Mouse (Mus musculus): Measurements from ENCODE around the gene Pcolce.

Pcolce gene

GRCm38 (mm10) chr5:137595921-137596320, 17.7 kb downstream of the Pcolce start:
- no peak for DNase-seq (ENCODE audit: low spot score)

GRCm38 (mm10) chr5:137590507-137590906, 23.1 kb downstream of the Pcolce start:
- no peak for DNase-seq (ENCODE audit: low spot score)

DNA sequence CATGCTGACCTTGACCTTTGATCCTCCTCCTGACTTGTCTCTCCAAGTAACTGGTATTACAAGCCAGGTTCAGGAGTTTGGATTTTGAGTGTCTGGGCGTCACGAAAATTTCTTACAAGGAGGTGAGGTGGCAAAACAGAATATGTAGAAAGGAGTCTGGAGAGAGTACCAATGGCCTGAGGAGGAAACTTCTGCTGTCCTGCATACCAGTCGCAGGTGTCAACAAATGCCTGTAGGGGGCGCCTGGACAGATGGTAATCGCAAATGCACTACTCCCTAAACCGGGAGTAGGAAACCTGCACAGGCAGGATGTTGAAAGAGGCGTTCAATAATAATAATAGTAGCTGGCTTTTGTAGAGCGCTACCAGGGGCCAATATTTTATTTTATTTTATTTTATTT, 28.6 kb downstream of the Pcolce start:
- no peak for DNase-seq (ENCODE audit: low spot score)

DNA sequence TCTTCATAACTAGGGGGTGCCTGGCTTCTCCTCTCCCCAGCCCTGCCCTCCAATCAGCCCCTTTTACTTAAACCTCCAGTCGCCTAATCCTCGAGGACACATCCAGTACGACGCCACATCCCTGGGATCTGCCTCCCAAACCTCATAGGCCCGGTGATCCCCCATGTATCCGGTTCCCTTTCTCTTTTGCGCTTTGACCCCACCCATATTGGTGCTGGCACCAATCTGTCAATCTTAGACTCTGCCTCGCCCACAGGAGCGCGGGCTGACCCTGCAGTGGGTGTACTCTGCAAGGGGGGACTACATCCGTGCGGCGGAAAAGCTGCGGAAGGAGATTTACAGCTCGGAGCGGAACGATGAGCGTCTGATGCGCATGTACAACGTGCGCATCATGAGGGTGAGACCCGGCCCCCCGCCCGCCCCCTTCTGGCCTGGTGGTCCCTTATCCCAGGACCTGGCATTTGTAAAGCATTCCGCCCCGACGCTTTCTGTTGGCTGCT, 29.9 kb downstream of the Pcolce start:
- no peak for DNase-seq (ENCODE audit: low spot score)

DNA sequence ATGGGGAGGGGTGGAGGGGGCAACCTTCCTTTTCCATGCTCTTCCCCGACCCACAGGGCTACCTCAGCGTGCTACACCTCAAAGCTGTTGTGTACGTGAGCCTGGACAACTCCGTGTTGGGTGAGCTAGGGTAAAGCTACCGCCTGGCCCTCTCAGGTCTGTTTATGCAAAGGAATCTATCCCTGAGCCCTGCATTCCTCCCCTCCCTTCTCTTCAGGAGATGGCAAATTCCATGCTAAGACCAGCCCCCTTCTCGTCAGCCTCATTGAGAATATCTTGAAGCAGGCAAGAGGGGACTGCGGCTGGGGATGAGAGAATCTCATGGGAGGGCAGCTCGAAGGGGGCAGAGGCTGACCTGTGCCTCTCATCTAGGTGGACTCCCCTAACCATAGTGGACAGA, 30.9 kb downstream of the Pcolce start:
- no peak for DNase-seq (ENCODE audit: low spot score)

DNA sequence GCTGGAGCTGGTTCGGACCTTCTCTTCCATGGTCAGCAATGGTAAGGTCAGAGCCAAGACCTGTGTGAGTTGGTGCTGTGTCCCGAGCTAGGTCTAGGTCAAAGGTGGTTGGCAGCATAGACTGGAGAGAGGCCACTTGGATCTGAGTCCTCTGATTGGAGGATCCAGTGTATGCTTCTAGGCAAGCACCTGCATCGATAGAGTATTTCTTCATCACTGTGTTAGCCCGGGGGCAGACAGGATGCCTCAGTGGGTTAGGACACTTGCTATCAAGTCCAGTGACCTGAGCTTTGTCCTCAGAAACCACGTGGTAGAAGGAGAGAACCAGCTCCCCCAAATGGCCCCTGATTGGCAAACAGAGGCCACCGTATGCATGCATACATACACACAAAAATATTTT, 33.3 kb downstream of the Pcolce start:
- DNase-seq (ENCODE audit: low spot score), result no peak

DNA sequence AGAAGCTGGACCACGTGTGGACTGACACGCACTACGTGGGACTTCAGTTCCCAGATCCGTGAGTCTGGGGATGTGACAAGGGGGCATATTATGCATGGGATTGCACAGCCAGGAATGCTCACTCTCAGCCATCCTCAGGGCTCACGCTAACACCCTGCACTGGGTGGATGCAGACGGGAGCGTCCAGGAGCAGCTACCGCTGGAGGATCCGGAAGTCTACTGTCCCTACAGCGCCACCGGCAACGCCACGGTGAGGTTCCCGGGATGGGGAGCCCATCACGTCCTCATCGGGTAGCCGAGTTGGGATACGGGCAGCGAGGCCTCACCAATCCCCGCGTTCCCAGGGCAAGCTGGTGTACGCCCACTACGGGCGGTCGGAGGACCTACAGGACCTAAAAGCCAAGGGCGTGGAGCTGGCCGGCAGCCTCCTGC, 39.1 kb downstream of the Pcolce start:
- DNase-seq (ENCODE audit: low spot score), result no peak

DNA sequence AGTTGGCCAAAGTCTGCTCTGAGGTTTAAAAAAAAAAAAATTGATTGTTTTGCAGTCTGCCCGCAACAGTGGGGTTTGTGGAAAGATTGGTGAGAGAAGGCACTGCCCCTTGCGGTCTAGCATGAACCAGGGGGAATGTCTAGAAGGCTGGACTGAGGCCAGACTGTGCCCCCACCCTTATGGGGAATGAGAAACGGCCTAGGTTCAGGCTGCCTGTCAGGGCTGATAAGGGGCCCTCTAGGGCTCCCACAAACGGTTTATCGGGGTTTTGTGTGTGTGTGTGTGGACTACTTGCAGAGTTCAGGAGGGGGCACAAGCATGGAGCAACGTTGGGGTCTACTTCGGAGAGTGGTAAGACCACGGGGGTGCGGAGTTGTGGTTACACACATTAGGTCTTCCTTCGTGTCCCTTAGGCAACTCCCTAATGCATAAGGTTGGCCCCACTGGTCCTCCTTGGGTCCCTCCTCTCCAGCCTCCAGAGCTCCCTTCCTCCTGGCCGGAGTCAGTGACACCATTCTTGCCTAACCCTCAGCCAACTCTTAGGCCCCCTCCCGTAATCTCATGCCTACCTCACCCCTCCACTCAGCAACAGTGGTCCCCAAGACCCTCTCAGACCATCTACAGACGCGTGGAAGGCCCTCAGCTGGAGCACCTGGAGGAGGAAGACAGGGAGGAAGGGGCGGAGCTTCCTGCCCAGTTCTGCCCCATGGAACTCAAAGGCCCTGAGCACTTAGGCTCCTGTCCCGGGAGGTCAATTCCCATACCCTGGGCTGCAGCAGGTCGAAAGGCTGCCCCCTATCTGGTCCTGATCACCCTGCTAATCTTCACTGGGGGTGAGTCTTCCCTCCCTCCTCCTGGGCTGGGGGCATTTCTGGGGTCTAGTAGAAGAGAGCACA, 42.6 kb downstream of the Pcolce start:
- no peak for DNase-seq (ENCODE audit: low spot score)

DNA sequence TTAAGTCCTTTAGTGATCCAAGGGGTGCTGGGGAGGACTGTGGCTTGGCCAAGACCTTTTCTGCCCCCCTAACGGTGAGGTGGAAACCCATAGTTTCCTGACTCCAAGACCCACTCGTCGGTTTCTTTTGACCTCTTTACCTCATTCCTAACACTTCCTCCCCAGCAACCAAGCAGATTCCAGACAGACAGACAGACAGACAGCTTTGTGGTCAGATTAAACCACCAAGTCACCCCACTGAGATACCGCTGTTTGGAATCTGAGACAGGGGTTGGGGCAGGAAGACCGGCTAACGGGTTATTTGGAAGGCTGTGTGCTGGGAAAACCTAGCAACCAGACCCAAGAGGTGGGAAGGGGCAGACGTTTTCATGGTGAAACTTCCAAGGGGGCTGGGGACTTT, 43.4 kb downstream of the Pcolce start:
- DNase-seq (ENCODE audit: low spot score), result no peak

GRCm38 (mm10) chr5:137569665-137570064, 43.9 kb downstream of the Pcolce start, which contains the start of gene Tfr2:
Gene Tfr2 (plus strand): TSS chr5:137569840.
- no peak for DNase-seq (ENCODE audit: low spot score)

DNA sequence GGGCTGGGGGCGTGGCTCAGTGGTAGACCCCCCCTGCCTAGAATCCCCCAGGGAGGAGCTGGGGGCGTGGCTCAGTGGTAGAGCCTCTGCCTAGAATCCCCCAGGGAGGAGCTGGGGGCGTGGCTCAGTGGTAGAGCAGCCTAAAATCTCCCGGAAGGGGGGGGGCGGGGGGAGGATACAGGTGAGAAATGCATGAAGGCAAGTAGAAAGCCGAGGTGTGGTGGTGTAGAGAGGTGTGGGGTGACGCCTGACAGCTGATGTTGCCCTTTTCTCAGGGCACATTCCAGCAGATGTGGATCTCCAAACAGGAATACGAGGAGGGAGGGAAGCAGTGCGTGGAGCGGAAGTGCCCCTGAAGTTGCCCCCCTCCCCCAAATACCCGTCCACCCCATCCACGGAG, 44.6 kb downstream of the Pcolce start:
- no peak for DNase-seq (ENCODE audit: low spot score)

GRCm38 (mm10) chr5:137568223-137568798, 45.3 kb downstream of the Pcolce start:
- DNase-seq (ENCODE audit: low spot score), result no peak

DNA sequence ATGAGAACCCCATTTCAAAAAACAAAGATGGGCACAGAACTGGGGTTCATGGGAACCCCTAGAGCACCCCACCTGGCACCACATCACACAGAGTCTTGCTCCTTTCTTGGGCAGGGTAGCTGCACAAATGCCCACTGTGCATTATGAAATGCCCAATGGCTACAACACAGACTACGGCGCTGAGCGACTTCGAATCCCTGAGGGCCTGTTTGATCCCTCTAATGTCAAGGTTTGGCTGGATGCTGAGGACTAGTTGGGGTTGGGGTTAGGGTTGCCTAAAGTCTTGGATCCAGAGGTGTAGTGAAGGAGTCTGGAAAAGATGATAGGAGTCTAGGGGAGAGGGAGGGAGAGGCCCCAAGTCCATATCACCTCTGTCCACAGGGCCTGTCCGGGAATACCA, 47.2 kb downstream of the Pcolce start:
- DNase-seq (ENCODE audit: low spot score), result no peak

DNA sequence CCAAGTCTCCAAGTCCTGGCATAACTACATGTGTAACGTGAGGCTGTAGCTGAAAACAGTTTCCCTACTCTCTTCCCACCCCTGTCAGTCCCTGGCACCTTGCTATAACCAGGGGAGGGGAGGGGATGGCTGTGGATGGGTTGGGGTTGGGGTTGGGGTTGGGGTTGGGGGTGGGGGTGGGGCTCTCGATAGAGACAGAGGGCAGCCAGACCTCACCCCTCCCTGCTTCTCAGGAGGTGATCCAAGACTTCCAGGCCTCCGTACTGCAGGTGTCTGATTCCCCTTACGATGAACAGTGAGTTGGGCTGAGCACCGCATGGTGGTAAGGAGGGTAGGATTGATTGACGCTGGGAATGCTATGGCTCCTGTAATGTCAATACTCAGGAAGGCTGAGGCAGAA, 47.8 kb downstream of the Pcolce start:
- DNase-seq (ENCODE audit: low spot score), result no peak

DNA sequence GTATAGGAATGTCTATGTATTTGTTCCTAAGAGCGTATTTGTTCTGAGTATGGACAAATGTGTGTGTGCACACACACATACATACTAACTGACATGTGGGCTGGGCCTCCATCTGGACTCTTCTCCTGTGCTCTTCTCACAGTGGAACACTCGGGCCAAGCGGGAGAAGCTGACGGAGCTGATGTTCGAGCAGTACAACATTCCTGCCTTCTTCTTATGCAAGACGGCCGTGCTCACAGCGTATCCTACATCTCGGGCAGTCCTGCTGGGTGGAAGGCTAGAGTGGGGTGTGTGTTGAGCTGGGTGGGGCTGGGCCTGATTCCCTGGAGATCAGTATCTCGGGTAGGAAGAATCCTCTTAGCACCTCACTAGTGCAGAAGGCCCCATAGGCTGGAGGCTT, 50.6 kb downstream of the Pcolce start:
- no peak for DNase-seq (ENCODE audit: low spot score)

DNA sequence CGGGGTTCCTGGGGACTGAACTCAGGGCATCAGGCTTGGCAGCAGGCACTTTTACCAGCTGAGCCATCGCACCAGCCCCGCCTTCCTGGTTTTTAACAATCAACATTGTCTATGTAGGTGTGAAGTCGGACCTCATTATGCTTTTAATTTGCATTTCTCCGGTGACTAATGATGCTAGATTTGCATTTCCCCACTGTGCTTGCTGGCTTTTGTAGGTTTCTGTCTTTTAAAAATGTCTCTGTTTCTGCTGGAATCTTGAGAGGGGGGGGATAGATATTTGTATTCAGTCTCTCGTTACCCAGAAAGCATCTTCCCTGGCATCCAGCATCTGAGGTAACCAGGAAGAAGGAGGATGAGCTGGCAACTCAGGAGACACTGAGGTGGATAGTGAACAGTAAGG, 52.0 kb downstream of the Pcolce start:
- DNase-seq (ENCODE audit: low spot score), result no peak

Measured in left cerebral cortex, adult 11 months (tissue).